Mouse (Mus musculus) left cerebral cortex, postnatal 25 days (tissue): ENCODE measurements around the gene Ilf3. TPM values are rescaled to one million over a fixed set of nuclear protein-coding genes. Genes with fewer than 3 reads are reported as not detected.
"Not testable (repeated sequence)": the region's sequence is repeated elsewhere in the genome, so short reads cannot be mapped to it uniquely, and the experiment has no call there.

Experiments
- DNase-seq, 2 experiments: peaks; one replicate each; pipeline ENCODE4 v3.0.0; 2022; ENCODE audit warnings: low spot score in 2 of 2, mixed read lengths in 1 of 2
- intact Hi-C: fragments of 180-260 bp; cut with DNase I; formaldehyde crosslinking; loops from one replicate; pipeline ENCODE4 v1.15.1; 2025
- total RNA-seq, 2 experiments: library from RNA; stranded (reverse); gene quantifications; 2 replicates each; pipeline ENCODE4 v1.2.3; 2021

The Ilf3 gene
- total RNA-seq = 10 to 100 TPM; 68.0 to 77.7 TPM

- peak; percentile 100 for DNase-seq
- intact Hi-C loops = loop anchor here (1.0 kb wide), 2 partner anchors 43 to 179 kb away; partner anchors contain the start of gene Carm1
Observed at GRCm38 (mm10) chr9:21367357-21368111, at the start of gene Ilf3. TSS of gene Ilf3 (plus strand) at chr9:21367871.

- intact Hi-C loops = loop anchor here (1.0 kb wide), 1 partner anchor 39 kb away; no protein-coding TSS in a partner anchor
- no peak for DNase-seq
Observed at GRCm38 (mm10) chr9:21318792-21319191, 48.9 kb upstream of the Ilf3 start.

GRCm38 (mm10) chr9:21319503-21319902 lies 48.2 kb upstream of the Ilf3 start:
- intact Hi-C loops = no loop called here
- no peak for DNase-seq

- intact Hi-C loops = no loop called here
- no peak for DNase-seq
Observed at GRCm38 (mm10) chr9:21320280-21320618, 47.4 kb upstream of the Ilf3 start.

GRCm38 (mm10) chr9:21320619-21321512 lies 46.8 kb upstream of the Ilf3 start, which contains the start of gene Slc44a2:
TSS of gene Slc44a2 (plus strand) at chr9:21320698.
- intact Hi-C loops = no loop called here
- DNase-seq = peak; percentile 74 to 80

GRCm38 (mm10) chr9:21321513-21321835 lies 46.2 kb upstream of the Ilf3 start:
- intact Hi-C loops = no loop called here
- DNase-seq = peak in 1 of 2 experiments; percentile 35

- intact Hi-C loops = no loop called here
- DNase-seq = peak; percentile 24 to 48
Observed at GRCm38 (mm10) chr9:21322211-21322916, 45.3 kb upstream of the Ilf3 start.

- intact Hi-C loops, DNase-seq: not testable (repeated sequence)
Observed at GRCm38 (mm10) chr9:21322917-21323297, 44.8 kb upstream of the Ilf3 start.

GRCm38 (mm10) chr9:21324269-21324668 lies 43.4 kb upstream of the Ilf3 start:
- DNase-seq = no peak
- intact Hi-C loops = no loop called here

- intact Hi-C loops = no loop called here
- DNase-seq = no peak
Observed at GRCm38 (mm10) chr9:21327569-21327968, 40.1 kb upstream of the Ilf3 start.

- DNase-seq = no peak
- intact Hi-C loops = no loop called here
Observed at GRCm38 (mm10) chr9:21328041-21328440, 39.6 kb upstream of the Ilf3 start.

- no peak for DNase-seq
- intact Hi-C loops = no loop called here
Observed at GRCm38 (mm10) chr9:21329041-21329440, 38.6 kb upstream of the Ilf3 start.

- no peak for DNase-seq
- intact Hi-C loops = no loop called here
Observed at GRCm38 (mm10) chr9:21329699-21330289, 37.9 kb upstream of the Ilf3 start.

GRCm38 (mm10) chr9:21331365-21332140 lies 36.1 kb upstream of the Ilf3 start:
- no peak for DNase-seq
- intact Hi-C loops = no loop called here

- no peak for DNase-seq
- intact Hi-C loops = no loop called here
Observed at GRCm38 (mm10) chr9:21332161-21333061, 35.3 kb upstream of the Ilf3 start.

GRCm38 (mm10) chr9:21333523-21333922 lies 34.1 kb upstream of the Ilf3 start:
- intact Hi-C loops = no loop called here
- no peak for DNase-seq

GRCm38 (mm10) chr9:21334747-21335146 lies 32.9 kb upstream of the Ilf3 start:
- no peak for DNase-seq
- intact Hi-C loops = no loop called here

- intact Hi-C loops = no loop called here
- no peak for DNase-seq
Observed at GRCm38 (mm10) chr9:21335391-21335790, 32.3 kb upstream of the Ilf3 start.
